Mouse (Mus musculus) gastrocnemius, adult 2 months (tissue): ENCODE results near the gene Cmtm8. TPM values are rescaled to one million over a fixed set of nuclear protein-coding genes. Genes with fewer than 3 reads are reported as not detected.
A peak's percentile ranks its signal among the peaks of the same experiment; 100 is the strongest.

Source experiments
- DNase-seq: peaks from one replicate; pipeline ENCODE4 v3.0.0; 2022
- H3K27ac ChIP-seq: fragments of 200-600 bp; 2 replicates; pipeline ENCODE4 v1.8.1; 2022; ENCODE audit warnings: mild to moderate bottlenecking
- H3K4me3 ChIP-seq: fragments of 200-600 bp; 2 replicates; pipeline ENCODE4 v1.8.1; 2022; ENCODE audit warnings: mild to moderate bottlenecking, moderate library complexity
- CTCF ChIP-seq: fragments of 200-600 bp; IDR thresholded peaks from 2 replicates; pipeline ENCODE4 v1.8.1; 2022; ENCODE audit warnings: antibody characterized with exemption, mild to moderate bottlenecking, moderate library complexity
- intact Hi-C: fragments of 180-260 bp; cut with DNase I; formaldehyde crosslinking; loops from one replicate; pipeline ENCODE4 v1.15.1; 2025
- total RNA-seq, 2 experiments: library from RNA; stranded (reverse); gene quantifications; 2 replicates each; pipeline ENCODE4 v1.2.3; 2021

The Cmtm8 gene
- total RNA-seq, 2 experiments from 2014 or later = 2.0 to 2.1 TPM

GRCm38 (mm10) chr9:114794491-114794890, 49.5 kb downstream of the Cmtm8 start:
- Histone ChIP-seq H3K27ac (no peak overlapping the region), H3K4me3 (no peak overlapping the region)
- no peak for DNase-seq
- TF ChIP-seq CTCF = no peak
- intact Hi-C loops = no loop called here

- TF ChIP-seq CTCF = no peak
- DNase-seq = no peak
- intact Hi-C loops = no loop called here
- no peak overlapping the region for H3K4me3 ChIP-seq
- no peak overlapping the region for H3K27ac ChIP-seq
These were observed 50.1 kb downstream of the Cmtm8 start for GRCm38 (mm10) chr9:114793764-114794295.

DNA sequence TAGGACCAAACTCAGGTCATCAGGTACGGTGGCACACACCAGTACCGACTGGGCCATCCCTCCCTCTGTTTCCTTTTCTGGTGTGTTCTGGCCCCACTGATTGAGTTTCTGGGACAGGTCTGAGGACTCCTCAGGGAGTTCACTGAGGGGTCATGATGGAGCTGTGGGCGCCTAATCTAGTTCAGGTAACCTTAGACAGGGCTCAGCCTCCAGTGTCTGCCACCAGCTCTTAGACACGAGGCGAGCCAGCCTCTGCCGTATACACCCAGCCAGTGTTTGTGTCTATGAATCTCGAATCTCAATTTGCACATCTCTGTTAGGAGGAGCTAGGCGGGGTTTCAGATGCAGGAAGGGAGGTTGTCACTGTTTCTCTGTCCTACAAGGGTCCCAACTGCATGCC, 54.0 kb downstream of the Cmtm8 start:
- intact Hi-C loops = no loop called here
- no peak overlapping the region for H3K27ac ChIP-seq
- no peak for TF ChIP-seq CTCF

GRCm38 (mm10) chr9:114789557-114789956, 54.4 kb downstream of the Cmtm8 start:
- no peak for TF ChIP-seq CTCF
- intact Hi-C loops = no loop called here
- Histone ChIP-seq H3K4me3 (no peak overlapping the region), H3K27ac (no peak overlapping the region)
- DNase-seq = no peak

More for the DNA sequence above, 54.0 kb downstream of the Cmtm8 start:
- DNase-seq = no peak
- no peak overlapping the region for H3K4me3 ChIP-seq

GRCm38 (mm10) chr9:114788697-114789096, 55.3 kb downstream of the Cmtm8 start:
- no peak overlapping the region for H3K27ac ChIP-seq
- no peak for DNase-seq
- no peak overlapping the region for H3K4me3 ChIP-seq
- intact Hi-C loops = no loop called here
- TF ChIP-seq CTCF = no peak

DNA sequence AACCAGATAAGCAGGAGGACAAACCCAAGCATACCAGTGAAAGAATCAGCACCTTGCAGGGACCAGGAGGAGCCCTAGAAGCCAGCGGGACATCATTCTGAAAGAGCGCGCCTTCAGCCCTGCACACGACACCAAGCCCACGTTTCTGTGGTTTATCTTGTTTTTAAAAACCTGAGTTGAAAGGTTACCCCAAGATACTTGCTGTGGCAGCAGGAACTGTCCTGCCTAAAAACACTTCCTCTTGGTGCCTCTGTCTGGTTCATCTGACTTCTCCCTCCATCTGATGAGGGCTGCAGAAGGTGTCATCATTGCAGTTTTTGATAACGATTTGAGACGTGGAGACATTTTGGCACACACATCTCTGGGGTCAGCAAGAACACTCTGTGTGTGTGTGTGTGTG, 56.2 kb downstream of the Cmtm8 start:
- no peak for TF ChIP-seq CTCF

DNA sequence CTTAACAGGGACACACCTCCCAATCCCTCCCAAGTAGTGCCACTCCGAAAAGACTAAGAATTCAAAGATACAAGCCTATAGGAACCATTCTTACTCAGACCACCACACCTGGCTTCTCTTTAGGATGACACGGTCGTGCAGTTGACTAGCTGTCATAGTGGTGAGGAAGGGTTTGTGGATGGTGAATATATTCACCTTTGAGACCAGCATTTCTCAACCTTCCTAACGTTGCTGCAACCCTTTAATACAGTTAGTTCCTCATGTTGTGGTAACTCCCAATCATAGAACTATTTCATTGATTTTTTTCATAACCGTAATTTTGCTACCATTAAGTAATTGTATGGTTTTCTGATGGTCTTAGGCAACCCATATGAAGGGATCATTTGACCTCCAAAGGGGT, 56.8 kb downstream of the Cmtm8 start:
- no peak for TF ChIP-seq CTCF
- no peak overlapping the region for H3K27ac ChIP-seq
- DNase-seq = no peak
- intact Hi-C loops = no loop called here
- no peak overlapping the region for H3K4me3 ChIP-seq

More for the DNA sequence above, 56.2 kb downstream of the Cmtm8 start:
- intact Hi-C loops = no loop called here
- no peak for DNase-seq
- Histone ChIP-seq H3K4me3 (no peak overlapping the region), H3K27ac (no peak overlapping the region)

DNA sequence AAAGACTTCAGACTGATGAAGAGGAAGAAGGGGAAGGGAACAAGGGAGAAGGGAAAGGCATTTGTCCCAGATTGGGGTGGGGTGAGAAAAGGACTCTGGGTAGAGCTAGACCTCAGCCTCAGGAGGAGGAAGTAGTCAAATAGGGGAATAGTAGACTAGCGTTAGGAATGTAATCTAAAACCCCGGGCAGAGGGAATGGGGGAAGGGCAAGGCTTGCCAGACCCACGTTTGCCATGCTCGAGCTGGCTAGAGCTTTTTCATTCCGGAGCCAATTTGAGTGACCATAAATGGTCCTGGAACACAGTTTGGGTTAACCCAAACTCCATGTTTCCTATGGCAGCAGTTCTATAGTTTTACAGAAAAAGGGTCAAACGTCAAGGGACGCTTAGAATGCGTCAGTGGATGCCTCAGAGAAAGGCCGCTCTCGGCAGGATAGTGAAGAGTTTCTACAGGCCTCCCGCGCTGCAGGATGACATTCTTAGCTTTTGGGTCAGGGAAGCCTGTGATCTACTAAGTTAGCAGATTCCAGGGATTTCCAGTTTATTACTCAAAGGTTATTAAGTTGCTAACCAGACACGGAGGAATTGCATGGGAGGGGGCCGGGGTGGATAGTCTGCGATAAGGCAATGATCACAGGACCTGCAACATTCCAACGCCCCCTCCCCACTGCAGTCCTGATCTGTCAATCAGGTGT, 58.4 kb downstream of the Cmtm8 start:
- intact Hi-C loops = no loop called here
- DNase-seq = no peak
- no peak overlapping the region for H3K27ac ChIP-seq
- H3K4me3 ChIP-seq = no peak overlapping the region
- TF ChIP-seq CTCF = no peak

DNA sequence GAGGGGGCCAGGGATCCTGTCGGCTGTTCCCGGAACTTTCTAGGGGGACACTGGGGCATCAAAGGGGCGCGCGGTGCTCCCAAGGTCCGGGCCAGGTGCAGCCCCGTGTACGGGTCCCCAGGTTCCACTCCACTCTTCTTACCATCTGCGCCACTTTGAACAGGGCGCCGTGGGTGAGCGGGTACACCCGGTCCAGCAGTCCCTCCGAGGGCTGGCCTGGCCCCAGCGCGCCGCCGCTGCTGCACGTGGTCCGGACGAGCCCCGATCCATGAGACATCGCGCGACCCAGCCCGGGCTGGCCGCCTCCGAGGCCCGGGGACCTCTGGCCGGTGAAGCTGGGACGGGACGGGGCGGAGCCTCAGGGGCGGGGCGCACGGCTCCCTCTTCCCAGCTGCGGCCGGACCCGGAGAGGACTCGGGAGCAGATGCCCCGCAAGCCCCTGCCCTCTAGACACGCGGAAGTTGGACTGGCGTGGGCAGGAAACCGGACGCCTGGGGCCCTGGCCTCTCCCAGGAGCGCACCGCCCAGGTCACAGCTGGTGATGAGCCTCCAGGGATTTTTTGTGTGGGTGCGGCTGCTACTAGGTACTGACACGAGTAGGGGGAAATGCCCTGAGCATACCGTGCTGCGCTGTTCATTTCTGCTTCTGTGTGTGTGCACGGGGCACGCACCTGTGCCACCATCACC, 62.3 kb downstream of the Cmtm8 start, which contains the start of gene Cmtm7:
Cmtm7 (minus strand) TSS at position 331 of the 687 bp plus-strand sequence.
- peak within 1 kb of the TSS; percentile 88 for H3K27ac ChIP-seq
- intact Hi-C loops = no loop called here
- peak; percentile 89 for DNase-seq
- TF ChIP-seq CTCF = no peak
- H3K4me3 ChIP-seq = peak within 1 kb of the TSS; percentile 80

GRCm38 (mm10) chr9:114780746-114781525, 63.0 kb downstream of the Cmtm8 start:
- TF ChIP-seq CTCF = no peak
- intact Hi-C loops = no loop called here
- DNase-seq = peak; percentile 67
- peak overlapping the region; percentile 88 for H3K27ac ChIP-seq
- peak overlapping the region; percentile 80 for H3K4me3 ChIP-seq

DNA sequence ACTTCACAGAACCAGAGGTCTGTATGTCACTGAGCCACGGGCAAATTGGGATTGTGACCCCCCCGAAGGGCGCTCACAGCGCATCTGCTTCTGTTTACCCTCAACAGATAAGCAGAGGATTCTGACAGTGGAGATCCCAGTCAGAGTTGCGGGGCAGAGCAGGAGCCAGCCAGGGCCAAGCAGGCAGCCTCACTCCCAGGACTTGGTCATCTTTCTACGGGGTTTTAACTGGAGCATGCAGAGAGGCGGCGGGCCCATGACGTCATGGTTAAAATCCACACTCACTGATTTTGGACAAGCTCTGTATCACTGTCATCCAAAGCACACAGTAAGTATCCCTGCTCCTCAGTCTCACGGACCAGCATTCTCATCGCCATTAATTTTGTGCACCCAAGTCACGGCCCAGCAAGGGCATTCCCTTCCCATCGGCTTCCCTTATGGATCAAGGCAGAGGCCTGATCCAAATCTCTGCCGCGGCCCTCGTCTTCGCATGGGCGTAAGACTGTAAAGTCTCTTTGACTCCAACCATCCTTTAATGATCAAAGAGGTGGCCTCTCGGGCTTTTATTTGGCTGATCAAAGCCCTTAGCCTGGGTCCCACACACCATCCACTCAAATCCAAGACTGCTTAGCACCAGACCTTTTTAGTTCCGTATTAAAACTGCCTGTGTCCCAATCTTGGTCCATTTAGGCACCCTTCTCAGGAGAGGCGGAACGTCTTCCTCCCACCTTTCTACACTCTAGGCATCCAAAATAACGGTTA, 63.8 kb downstream of the Cmtm8 start:
- intact Hi-C loops = no loop called here
- Histone ChIP-seq H3K4me3 (peak overlapping the region; percentile 80), H3K27ac (peak overlapping the region; percentile 88)
- no peak for TF ChIP-seq CTCF
- DNase-seq = no peak

GRCm38 (mm10) chr9:114778877-114779276, 65.1 kb downstream of the Cmtm8 start:
- intact Hi-C loops = no loop called here
- H3K4me3 ChIP-seq = no peak overlapping the region
- DNase-seq = no peak
- no peak for TF ChIP-seq CTCF
- no peak overlapping the region for H3K27ac ChIP-seq
